Mouse (Mus musculus): ENCODE results near the gene Gm13090.

GRCm38 (mm10) chr4:151089270-151089669 is at the start of gene Gm13090:
- TF ChIP-seq POLR2A (IDR thresholded peaks at IDR 0.05; ENCODE audit: borderline replicate concordance, insufficient read depth, low read length) (no peak), CTCF (IDR thresholded peaks at IDR 0.05; ENCODE audit: borderline replicate concordance, insufficient read depth, low read depth, low read length) (no peak)

Data from cerebellum, adult 2 months (tissue).